Mouse (Mus musculus) liver, embryonic 16.5 days (tissue): Measurements from ENCODE around the gene Tmem208. TPM values are rescaled to one million over a fixed set of nuclear protein-coding genes. Genes with fewer than 3 reads are reported as not detected.
A peak's percentile ranks its signal among the peaks of the same experiment; 100 is the strongest.

Experiments
- ATAC-seq: fragments of 200-750 bp; cut with Nextera tagmentation; 2 replicates; pipeline ENCODE4 v1.8.0; 2017; ENCODE audit warnings: low read depth, mild to moderate bottlenecking, moderate number of reproducible peaks, moderate library complexity
- H3K27ac ChIP-seq: fragments of 300-500 bp; sonication (generic); 2 replicates; pipeline ENCODE4 v1.5.1; 2014; ENCODE audit warnings: mild to moderate bottlenecking, low read length
- H3K27me3 ChIP-seq: fragments of 300-500 bp; sonication (generic); 2 replicates; pipeline ENCODE4 v1.6.1; 2014; ENCODE audit warnings: low read depth, low read length, mixed read lengths; ENCODE audit not compliant: control insufficient read depth, insufficient read depth
- H3K36me3 ChIP-seq: fragments of 300-500 bp; sonication (generic); 2 replicates; pipeline ENCODE4 v1.6.1; 2014; ENCODE audit warnings: mild to moderate bottlenecking; ENCODE audit not compliant: control insufficient read depth, insufficient read depth
- H3K4me1 ChIP-seq: fragments of 300-500 bp; sonication (generic); 2 replicates; pipeline ENCODE4 v1.6.1; 2014; ENCODE audit warnings: low read depth, low read length, mixed read lengths; ENCODE audit not compliant: control insufficient read depth
- H3K4me2 ChIP-seq: fragments of 300-500 bp; sonication (generic); 2 replicates; pipeline ENCODE4 v1.6.1; 2014; ENCODE audit warnings: low read depth, low read length, mixed read lengths
- H3K4me3 ChIP-seq: fragments of 300-500 bp; sonication (generic); 2 replicates; pipeline ENCODE4 v1.5.1; 2014; ENCODE audit warnings: low read depth, mild to moderate bottlenecking, low read length
- H3K9ac ChIP-seq: fragments of 300-500 bp; sonication (generic); 2 replicates; pipeline ENCODE4 v1.6.1; 2014; ENCODE audit warnings: low read depth, low read length
- H3K9me3 ChIP-seq: fragments of 300-500 bp; sonication (generic); replicated peaks from 2 replicates; pipeline ENCODE4 v1.6.1; 2016; ENCODE audit warnings: low read length; ENCODE audit not compliant: control insufficient read depth
- WGBS: fragments of 180-500 bp; shearing (Covaris S2); extraction: QIAGEN DNeasy Blood & Tissue Kit; methylation state at CpG from one replicate; pipeline ENCODE4 v1.1.7; 2014; ENCODE audit not compliant: insufficient replicate concordance; 5-methylcytosine and 5-hydroxymethylcytosine counted together
- polyA plus RNA-seq: library from polyadenylated mRNA; unstranded; fragments of >200 nt; fragmentation: Nextera tagmentation; extraction: Ambion mirVana; gene quantifications from 2 replicates; pipeline ENCODE4 v1.2.1, GENCODE M21; 2015

Gene Tmem208
- polyA plus RNA-seq, 1 experiment from 2014 or later: 82.0 TPM

GRCm38 (mm10) chr8:105345061-105345975 is 19.2 kb downstream of the Tmem208 start:
- H3K9me3 ChIP-seq: no peaks in the 10 kb centered on the region
- H3K36me3 ChIP-seq: no peaks in the 10 kb centered on the region
- WGBS: 32% methylated on average over 7 of the region's 7 CpGs
- no peak for ATAC-seq
- H3K27ac ChIP-seq: no peak overlapping the region
- H3K4me2 ChIP-seq: no peak overlapping the region
- H3K4me1 ChIP-seq: peaks cover 27% of the 10 kb centered on the region
- no peak overlapping the region for H3K4me3 ChIP-seq
- H3K9ac ChIP-seq: no peak overlapping the region
- H3K27me3 ChIP-seq: peaks cover 44% of the 10 kb centered on the region

DNA sequence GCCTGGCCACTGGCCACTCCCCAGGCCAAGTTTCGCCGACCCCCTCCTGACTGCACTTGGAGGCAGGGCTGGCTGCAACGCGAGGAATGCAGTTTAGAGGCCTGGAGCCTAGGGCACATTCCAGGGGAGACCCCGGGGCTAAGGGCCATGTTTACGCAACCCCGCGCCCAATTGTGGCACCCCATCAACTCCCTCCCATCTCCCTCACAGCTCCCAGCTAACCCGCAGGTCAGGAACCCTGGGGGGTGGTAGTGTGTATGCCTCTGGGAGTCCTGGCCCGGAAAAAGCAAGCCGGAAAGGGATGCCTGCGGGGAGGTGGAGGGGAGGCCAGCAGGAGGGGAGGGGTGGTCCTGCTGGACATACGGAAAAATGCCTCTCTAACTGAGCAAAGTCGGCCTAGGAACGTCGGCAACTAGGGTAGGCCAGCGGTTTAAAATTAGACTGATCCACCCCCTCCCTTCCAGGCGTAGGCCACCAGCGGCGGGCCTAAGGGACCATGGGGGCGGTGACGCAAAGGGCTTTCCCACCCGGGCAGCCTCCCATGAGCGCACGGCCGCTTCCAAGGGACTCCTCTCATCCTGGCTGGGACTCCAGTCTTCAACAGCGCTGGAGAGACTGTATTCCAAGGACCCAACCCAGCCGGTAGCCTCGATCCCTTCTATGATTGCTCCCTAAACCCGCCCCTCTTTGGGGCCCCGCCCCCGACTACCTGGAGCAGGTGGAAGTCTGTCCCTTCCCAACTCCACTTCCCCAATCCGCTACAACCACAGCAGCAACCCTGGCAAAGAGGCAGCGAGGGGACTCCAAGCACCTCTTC is 20.7 kb downstream of the Tmem208 start:
- 9% methylated on average over 34 of the region's 34 CpGs for WGBS
- Histone ChIP-seq H3K4me2 (peak overlapping the region; percentile 97), H3K27ac (peak overlapping the region; percentile 65; the same call in 1 of the 2 replicates), H3K36me3 (no peaks in the 10 kb centered on the region), H3K9ac (peak overlapping the region; percentile 74), H3K4me1 (peaks cover 27% of the 10 kb centered on the region), H3K9me3 (no peaks in the 10 kb centered on the region), H3K27me3 (peaks cover 56% of the 10 kb centered on the region), H3K4me3 (peak overlapping the region; percentile 70)
- ATAC-seq: peak; percentile 6; the same call in 1 of the 2 replicates

DNA sequence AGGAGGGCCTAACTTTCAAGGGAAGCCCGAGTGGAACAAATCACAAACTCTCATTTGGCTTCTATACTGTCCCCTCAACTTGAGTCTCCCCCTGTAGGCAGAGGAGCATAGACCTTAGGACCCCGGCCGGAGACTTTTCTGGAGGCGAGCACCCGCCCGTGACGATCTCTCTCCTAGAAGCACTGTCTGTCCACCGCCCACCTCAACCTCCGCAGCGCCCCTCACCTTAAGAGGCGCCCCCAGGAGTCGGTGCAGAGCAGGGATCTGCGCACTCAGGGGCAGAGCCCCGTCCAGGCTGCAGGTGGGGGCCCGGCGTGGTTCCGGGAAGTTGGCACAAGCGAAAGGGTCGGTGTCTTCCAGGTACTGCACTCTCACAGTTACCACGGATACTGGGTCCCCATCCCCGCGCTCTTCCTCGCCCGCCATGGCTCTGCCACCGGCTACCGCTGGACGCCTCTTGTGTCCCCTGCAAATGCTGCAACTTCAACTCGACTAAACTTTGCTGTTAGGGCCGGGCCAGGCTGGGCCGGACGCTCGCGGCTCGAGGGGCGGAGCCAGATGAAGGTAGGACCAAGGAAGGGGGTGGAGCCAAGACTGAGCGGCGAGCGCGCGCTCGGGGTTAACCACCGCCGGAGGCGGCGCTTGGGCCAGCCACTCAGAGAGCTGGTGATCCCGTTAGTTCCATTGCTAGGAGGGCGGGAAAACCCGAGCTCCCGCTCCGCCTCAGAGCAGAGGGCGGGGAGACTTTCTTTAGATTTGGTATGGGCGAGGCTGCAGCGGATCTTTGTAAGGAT is 21.5 kb downstream of the Tmem208 start, which contains the start of gene Fhod1:
TSS of gene Fhod1 (minus strand) at position 526 of the 794 bp plus-strand sequence.
- Histone ChIP-seq H3K9ac (peak within 1 kb of the TSS; percentile 74), H3K4me1 (peaks cover 27% of the 10 kb centered on the region), H3K27ac (peak within 1 kb of the TSS; percentile 65), H3K36me3 (no peaks in the 10 kb centered on the region), H3K4me3 (peak within 1 kb of the TSS; percentile 70), H3K4me2 (peak within 1 kb of the TSS; percentile 97), H3K9me3 (no peaks in the 10 kb centered on the region), H3K27me3 (peaks cover 56% of the 10 kb centered on the region)
- peak; percentile 93 for ATAC-seq
- WGBS: under 1% methylated on average over 53 of the region's 53 CpGs

DNA sequence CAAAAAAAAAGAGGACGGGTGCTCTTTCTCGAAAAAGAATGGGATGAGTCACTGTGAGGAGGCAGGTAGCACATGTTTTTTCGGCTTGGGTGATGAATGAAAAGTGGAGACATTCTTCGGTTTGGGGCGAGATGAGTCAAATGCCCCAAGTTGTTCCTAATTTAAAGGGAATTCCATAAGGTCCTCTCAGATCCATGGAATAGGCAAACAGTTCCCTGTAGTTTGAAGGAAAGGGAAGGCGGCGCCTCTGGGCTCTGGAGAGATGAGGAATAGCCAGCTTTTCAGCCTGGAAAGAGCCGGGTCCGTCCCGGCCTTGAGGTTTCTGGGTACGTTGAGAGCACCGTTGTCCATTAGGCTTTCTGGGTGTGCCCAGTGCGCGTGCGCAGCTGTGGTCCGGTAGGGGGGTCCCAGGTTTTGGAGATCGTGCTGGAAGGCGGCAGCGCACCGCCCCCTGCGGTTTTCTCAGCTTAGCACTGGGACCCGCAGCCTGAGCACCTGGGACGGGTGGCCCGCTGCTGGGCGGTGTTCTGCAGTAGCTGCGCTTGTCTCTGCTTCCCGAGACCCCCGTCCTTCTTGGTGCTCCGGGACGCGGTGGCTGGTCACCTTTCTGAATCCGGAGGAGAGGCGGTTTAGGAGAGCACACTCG is 22.4 kb downstream of the Tmem208 start, which contains the start of gene Slc9a5:
TSS of gene Slc9a5 (plus strand) at position 394 of the 646 bp plus-strand sequence.
- peak within 1 kb of the TSS; percentile 74 for H3K9ac ChIP-seq
- under 1% methylated on average over 33 of the region's 34 CpGs for WGBS
- H3K4me3 ChIP-seq: peak within 1 kb of the TSS; percentile 70
- H3K4me2 ChIP-seq: peak within 1 kb of the TSS; percentile 97
- no peak for ATAC-seq
- H3K27me3 ChIP-seq: peaks cover 56% of the 10 kb centered on the region
- peaks cover 27% of the 10 kb centered on the region for H3K4me1 ChIP-seq
- peak within 1 kb of the TSS; percentile 65 for H3K27ac ChIP-seq
- H3K9me3 ChIP-seq: no peaks in the 10 kb centered on the region
- H3K36me3 ChIP-seq: no peaks in the 10 kb centered on the region

GRCm38 (mm10) chr8:105349096-105349771 is 23.1 kb downstream of the Tmem208 start:
- Histone ChIP-seq H3K4me2 (peak overlapping the region; percentile 97), H3K36me3 (no peaks in the 10 kb centered on the region), H3K4me1 (peaks cover 27% of the 10 kb centered on the region), H3K4me3 (peak overlapping the region; percentile 70), H3K27ac (no peak overlapping the region), H3K9me3 (no peaks in the 10 kb centered on the region), H3K27me3 (peaks cover 56% of the 10 kb centered on the region), H3K9ac (0 out of 2 replicates have a peak overlapping the region, but pooled peaks have one; percentile 17)
- no peak for ATAC-seq
- 1% methylated on average over 31 of the region's 48 CpGs for WGBS

DNA sequence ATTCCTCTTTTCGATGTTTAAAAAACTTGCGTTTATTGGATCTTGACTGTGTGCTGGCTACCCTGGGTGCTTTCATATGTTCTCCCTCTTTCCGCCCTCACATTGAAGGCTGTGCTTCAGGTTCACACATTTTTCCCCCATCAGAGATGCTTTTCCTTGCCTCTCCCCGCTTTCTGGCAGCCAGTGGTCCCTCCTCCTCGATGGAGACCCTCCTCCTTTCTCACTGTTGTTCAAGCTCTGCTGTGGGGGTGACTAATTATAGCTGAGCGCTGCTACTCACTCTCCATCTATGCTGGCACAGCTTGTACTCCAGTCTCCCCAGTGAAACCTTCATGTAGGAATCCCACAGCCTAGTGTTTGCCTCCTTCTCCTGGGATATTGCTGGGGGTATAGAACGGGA is 24.0 kb downstream of the Tmem208 start:
- no peak overlapping the region for H3K4me2 ChIP-seq
- no peaks in the 10 kb centered on the region for H3K36me3 ChIP-seq
- peaks cover 56% of the 10 kb centered on the region for H3K27me3 ChIP-seq
- 50% methylated on average over 7 of the region's 7 CpGs for whole genome bisulfite sequencing
- no peaks in the 10 kb centered on the region for H3K9me3 ChIP-seq
- no peak overlapping the region for H3K27ac ChIP-seq
- no peak overlapping the region for H3K4me3 ChIP-seq
- ATAC-seq: no peak
- no peak overlapping the region for H3K9ac ChIP-seq
- peaks cover 24% of the 10 kb centered on the region for H3K4me1 ChIP-seq

DNA sequence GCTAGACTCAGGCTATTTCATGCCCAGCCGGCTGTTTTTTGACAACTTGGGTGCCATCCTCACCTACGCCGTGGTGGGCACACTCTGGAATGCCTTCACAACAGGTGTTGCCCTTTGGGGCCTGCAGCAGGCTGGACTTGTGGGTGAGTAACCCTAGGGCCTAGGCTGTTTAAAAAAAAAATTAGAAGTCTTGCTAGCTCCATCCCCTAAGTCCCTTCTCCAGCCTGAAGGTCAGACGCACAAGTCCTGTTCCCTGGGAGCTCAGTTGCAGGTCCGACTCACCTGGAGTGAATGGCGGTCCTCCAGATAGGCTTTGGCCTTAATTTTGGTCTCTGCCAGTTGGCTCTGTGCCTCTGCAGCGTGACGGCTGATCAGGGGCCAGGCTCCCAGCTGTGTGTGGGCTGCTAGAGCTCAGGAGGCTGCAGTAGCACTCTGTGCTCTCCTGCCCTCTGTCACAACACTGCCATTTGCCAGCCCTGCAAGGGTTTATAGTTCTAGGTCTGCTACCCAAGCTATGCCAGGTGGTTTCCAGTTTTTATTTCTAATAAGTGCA is 27.5 kb downstream of the Tmem208 start:
- Histone ChIP-seq H3K4me2 (no peak overlapping the region), H3K27ac (no peak overlapping the region), H3K9ac (no peak overlapping the region), H3K9me3 (no peaks in the 10 kb centered on the region), H3K4me3 (no peak overlapping the region), H3K4me1 (peaks cover under 1% of the 10 kb centered on the region), H3K36me3 (no peaks in the 10 kb centered on the region), H3K27me3 (peaks cover 28% of the 10 kb centered on the region)
- WGBS: 66% methylated on average over 8 of the region's 8 CpGs
- ATAC-seq: no peak
